In genomic region chr13:53475701-53476188, GRCm38 (mm10) we compare ENCODE assay signal across 8 mouse cellular contexts. TPM values are rescaled to one million over a fixed set of nuclear protein-coding genes. Genes with fewer than 3 reads are reported as not detected.
A peak's percentile ranks its signal among the peaks of the same experiment; 100 is the strongest.
DNase-seq lines count a peak whose midpoint lies in the region; ATAC-seq lines count a peak whose summit lies in the region.

No protein-coding gene starts in this region.

- H3K36me3 ChIP-seq in hindbrain, embryonic 10.5 days = no peaks in the 10 kb centered on the region
- H3K36me3 ChIP-seq in limb, embryonic 13.5 days = no peaks in the 10 kb centered on the region
- H3K36me3 ChIP-seq in neural tube, embryonic 13.5 days = no peaks in the 10 kb centered on the region

- H3K27ac ChIP-seq in hindbrain, embryonic 10.5 days = peak overlapping the region; percentile 86
- H3K27ac ChIP-seq in limb, embryonic 13.5 days = peak overlapping the region; percentile 75
- no peak overlapping the region for H3K27ac ChIP-seq in neural tube, embryonic 13.5 days (replicated peaks)

- H3K4me2 ChIP-seq in limb, embryonic 13.5 days (replicated peaks) = peak overlapping the region; percentile 88
- H3K4me2 ChIP-seq in neural tube, embryonic 13.5 days = peak overlapping the region; percentile 90

- under 1% methylated on average over 37 of the region's 37 CpGs for WGBS in hindbrain, embryonic 10.5 days
- under 1% methylated on average over 21 of the region's 37 CpGs for WGBS in limb, embryonic 13.5 days
- under 1% methylated on average over 37 of the region's 37 CpGs for WGBS in neural tube, embryonic 13.5 days

- peak overlapping the region; percentile 63 for H3K4me3 ChIP-seq in hindbrain, embryonic 10.5 days
- H3K4me3 ChIP-seq in limb, embryonic 13.5 days = peak overlapping the region; percentile 55
- peak overlapping the region; percentile 52 for H3K4me3 ChIP-seq in neural tube, embryonic 13.5 days

- peaks cover 87% of the 10 kb centered on the region for H3K27me3 ChIP-seq in hindbrain, embryonic 10.5 days (ENCODE audit: insufficient read depth, poor library complexity, severe bottlenecking)
- peaks cover 65% of the 10 kb centered on the region for H3K27me3 ChIP-seq in limb, embryonic 13.5 days
- H3K27me3 ChIP-seq in neural tube, embryonic 13.5 days = peaks cover 78% of the 10 kb centered on the region

- H3K9ac ChIP-seq in limb, embryonic 13.5 days = peak overlapping the region; percentile 67
- peak overlapping the region; percentile 76 for H3K9ac ChIP-seq in neural tube, embryonic 13.5 days

- no peaks in the 10 kb centered on the region for H3K9me3 ChIP-seq in hindbrain, embryonic 10.5 days
- H3K9me3 ChIP-seq in limb, embryonic 13.5 days = no peaks in the 10 kb centered on the region
- no peaks in the 10 kb centered on the region for H3K9me3 ChIP-seq in neural tube, embryonic 13.5 days

- ATAC-seq in limb, embryonic 13.5 days (ENCODE audit: low FRiP score, low read depth) = peak; percentile 62
- ATAC-seq in neural tube, embryonic 13.5 days (ENCODE audit: low read depth) = peak; percentile 72

- H3K4me1 ChIP-seq in hindbrain, embryonic 10.5 days (replicated peaks) = peaks cover 39% of the 10 kb centered on the region
- peaks cover 35% of the 10 kb centered on the region for H3K4me1 ChIP-seq in limb, embryonic 13.5 days
- peaks cover 30% of the 10 kb centered on the region for H3K4me1 ChIP-seq in neural tube, embryonic 13.5 days (replicated peaks)

- peak; percentile 47 to 51 for DNase-seq in cerebellum, postnatal 14 days
- DNase-seq in cerebellum, adult 8-10 months = no peak
- DNase-seq in embryo, embryonic 10 days (ENCODE audit: low spot score) = peak; percentile 81
- peak; percentile 85 for DNase-seq in hindbrain, embryonic 10.5 days (ENCODE audit: low spot score)
- no peak for DNase-seq in MN1 (ENCODE audit: low spot score)
- DNase-seq in gastrocnemius, adult 18-20 months (ENCODE audit: low spot score) = no peak

RNA-seq across cellular contexts. Expression of gene Msx2, which starts 2.9 kb away (rescaled TPM):
- 45.5 and 57.9 TPM in 2 replicates for polyA plus RNA-seq in hindbrain, embryonic 10.5 days (2016; fragmentation: Nextera tagmentation; extraction: Ambion mirVana)
- 35.7 and 46.1 TPM in 2 replicates for polyA plus RNA-seq in limb, embryonic 13.5 days (2015; fragmentation: Nextera tagmentation; extraction: Ambion mirVana)
- 1.7 and 3.2 TPM in 2 replicates for polyA plus RNA-seq in neural tube, embryonic 13.5 days (2015; fragmentation: Nextera tagmentation; extraction: Ambion mirVana)
- not detected for total RNA-seq in gastrocnemius, adult 18-20 months (2021)

Comparison
In these comparisons a context has a peak if more than half of its experiments do, and no peak if none do; other contexts are left out.
1. DNase-seq: peak in cerebellum, postnatal 14 days (2 of 2), embryo, embryonic 10 days (single experiment) and hindbrain, embryonic 10.5 days (single experiment); none in cerebellum, adult 8-10 months (single experiment), MN1 (single experiment) and gastrocnemius, adult 18-20 months (single experiment).
2. Peak in every context shown above with its lines, with median percentiles within 50 percentile points of each other: H3K4me3 ChIP-seq.